Mouse (Mus musculus) ZHBTc4 (cell line): ENCODE measurements at regions not wholly inside any gene's neighbourhood (a gene's known extent, or its start where the extent isn't known, plus 50 kb on each side); places are given as distances from the start of the nearest gene placed in this dataset.
A peak's percentile ranks its signal among the peaks of the same experiment; 100 is the strongest.

ENCODE experiments used
- DNase-seq: peaks from one replicate; pipeline ENCODE4 v3.0.0-alpha.2; 2011; ENCODE audit warnings: low read depth, low spot score

DNA sequence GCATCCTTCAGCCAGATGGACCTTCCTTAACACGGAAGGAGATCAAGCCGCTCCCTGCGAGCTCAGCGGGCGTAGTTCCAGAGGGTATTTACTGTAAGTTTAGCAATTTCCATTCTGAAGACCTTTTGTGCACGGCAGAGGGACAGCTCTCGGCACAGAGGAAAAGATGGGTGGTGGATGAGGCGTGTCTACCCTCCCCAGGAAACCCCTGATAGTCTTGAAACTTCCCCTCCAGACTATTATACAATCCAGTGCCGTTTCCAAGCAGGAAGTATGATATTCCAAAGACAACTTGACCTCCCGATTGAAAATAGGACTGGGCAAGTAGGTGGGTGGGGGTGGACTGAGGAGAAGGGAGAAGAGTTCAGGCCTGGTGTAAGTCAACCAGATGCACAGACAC, 340.4 kb upstream of the Adgrl2 start:
- peak; percentile 11 for DNase-seq

DNA sequence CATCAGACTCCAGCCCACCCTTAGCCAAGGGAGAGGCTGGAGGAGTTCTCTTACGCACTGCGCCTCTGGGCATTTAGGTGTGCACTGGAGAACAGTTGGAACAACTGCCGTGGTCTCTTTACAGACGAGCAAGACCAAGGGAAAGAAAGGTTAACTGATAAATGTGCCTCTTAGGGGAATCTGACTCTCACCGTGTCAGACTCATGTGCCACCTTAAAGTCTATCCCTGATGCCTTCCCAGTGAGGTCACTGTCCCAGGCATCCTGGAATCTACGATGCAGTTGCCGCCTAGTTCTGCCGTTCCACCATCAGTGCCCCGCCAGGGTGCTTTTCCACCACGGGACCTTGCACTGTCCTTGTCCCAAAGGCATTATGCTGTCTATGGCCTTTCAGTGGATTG, 339.7 kb upstream of the Adgrl2 start:
- DNase-seq: peak; percentile 30

DNA sequence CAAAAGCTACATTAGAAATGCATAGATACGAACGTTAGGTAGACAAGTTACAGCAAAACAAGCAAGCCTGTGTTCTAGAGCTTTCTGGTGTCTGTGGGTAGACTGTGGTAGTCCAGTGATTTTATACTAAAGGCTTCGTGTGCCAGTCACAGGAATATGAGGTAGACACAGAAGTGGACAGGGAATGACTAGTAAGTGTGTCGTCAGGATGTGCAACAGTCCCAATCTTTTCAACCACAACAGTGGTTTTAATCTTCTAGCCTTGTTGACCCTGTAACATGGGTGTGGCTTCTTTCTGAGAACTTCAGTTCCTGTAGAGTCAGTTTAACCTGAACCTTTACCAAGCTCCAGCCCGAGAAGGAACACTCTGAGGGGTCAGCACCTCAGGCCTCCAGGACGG, 339.3 kb upstream of the Adgrl2 start:
- no peak for DNase-seq

DNA sequence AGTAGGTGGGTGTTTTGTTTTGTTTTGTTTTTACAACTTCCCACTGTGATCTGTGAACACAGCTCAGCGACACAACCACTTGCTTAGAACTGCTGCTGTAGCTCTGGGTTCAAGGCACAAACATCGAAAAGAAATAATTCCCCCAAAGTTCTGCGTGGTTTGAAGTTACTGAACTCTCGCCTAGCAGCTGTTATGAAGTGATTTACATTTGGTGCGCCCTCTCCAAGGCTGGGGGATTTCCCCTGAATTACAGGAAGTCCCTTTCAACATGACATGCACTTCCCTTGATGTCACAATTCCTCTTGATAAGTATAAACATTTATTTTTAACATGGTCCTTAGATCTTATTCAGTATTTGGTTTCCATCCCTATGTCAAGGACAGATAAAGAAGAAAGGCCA, 336.3 kb upstream of the Adgrl2 start:
- DNase-seq: no peak

DNA sequence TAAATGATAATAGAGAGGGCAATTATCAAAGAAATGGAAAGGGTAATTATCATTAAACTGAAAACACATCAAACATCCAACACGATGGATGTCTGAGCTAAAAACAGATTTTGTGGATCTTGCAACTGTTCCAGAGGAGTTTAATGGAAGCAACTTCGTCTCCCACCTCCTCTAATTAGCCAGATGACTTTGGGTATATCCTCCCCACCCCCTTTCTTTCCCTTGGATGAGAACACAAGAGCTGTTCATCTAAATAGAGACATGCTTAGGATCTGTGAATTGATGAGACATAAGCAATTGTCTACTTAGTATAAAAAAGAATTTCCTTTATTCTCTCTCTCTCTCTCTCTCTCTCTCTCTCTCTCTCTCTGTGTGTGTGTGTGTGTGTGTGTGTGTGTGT, 333.7 kb upstream of the Adgrl2 start:
- DNase-seq: no peak

DNA sequence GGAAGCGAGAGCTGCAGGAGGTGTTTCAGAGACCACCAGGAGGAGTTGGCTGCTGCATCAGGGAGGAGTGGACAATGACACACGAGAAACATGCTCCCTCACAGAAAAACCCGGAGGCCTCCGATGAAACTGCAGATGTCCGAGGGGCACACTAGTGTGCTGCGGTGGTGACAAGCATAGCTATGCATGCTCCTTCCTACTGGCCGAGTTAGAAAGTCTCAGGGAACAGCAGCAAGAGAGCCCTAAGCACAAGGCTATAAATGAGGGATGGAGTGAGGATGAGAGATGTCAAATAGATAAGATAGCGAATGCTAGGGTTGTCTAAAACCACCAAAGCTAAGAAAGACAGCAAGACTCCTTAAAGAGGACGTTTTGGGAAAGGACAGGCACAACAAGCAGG, 328.4 kb upstream of the Adgrl2 start:
- no peak for DNase-seq

DNA sequence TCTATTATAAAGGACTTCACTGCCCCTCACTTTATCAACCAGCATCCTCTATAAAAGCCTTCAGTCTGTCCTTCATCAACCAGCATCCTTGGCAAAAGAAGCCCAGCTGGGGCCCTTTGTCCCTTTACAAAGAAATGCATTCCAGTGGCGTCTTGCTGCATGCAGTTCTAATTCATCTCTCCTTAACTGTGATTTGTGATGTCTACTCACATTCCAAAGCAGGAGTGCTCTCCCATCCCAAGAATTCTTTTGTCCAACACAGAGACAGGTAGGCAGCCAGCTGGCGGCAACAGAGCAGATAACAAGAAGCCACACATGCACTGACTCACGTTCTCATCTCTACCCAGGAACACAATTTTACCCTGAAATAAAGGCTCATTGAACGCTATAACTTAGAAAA, 323.9 kb upstream of the Adgrl2 start:
- peak; percentile 87 for DNase-seq

DNA sequence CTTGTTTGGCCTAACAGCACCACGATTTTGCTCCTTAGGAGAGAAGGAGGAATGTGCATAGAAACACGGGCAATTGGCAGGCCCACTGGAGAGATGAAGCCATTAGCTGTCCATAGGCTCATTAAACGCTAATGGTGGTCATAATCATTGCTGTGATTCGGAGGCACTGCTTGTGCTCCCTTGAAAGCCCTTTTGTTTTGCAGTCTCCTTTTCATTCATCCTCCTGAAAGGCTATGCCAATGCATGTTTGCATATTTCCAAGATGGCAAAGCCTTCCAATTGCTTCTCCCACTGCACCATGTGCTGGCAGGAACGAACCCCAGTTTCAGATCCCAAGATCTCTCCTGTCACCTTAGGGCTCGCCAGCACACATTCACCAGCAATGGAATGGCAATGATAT, 322.9 kb upstream of the Adgrl2 start:
- DNase-seq: no peak

DNA sequence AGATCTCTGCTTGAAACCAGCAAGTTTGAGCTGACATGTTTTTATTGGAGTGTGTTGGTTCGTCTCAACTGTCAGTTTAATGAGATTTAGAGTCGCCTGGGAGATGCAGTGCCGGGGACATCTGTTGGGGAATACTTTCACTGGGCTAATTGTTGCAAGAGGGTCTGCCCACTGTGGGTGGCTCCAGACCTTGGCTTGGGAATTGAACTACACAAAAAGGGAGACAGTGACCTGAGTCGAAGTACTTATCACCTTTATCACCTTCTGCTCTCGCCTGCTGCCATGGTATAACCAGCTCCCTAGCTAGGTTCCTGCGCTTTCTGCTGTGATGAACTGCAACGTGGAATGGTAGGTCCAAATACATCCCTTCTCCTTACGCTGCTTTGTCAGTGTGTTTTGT, 321.2 kb upstream of the Adgrl2 start:
- DNase-seq: no peak

DNA sequence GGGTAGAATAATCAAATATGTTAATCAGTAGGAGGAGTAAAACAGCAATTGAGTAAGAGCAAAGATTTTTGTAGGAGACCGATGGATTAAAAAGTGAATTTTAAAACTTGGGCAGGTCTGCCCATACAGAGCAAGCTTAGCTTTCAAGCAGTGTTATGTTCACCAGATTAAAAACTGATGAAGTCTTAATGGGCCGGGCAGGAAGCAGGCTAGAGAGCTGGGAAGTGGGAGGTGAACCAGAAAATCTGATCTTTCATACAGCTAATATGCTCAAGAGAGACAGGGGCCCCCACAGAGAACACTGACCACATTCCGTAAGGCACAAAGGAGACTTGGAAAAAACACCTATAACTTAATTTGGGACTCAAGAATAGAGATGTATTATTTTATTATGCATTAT, 316.4 kb upstream of the Adgrl2 start:
- DNase-seq: no peak

DNA sequence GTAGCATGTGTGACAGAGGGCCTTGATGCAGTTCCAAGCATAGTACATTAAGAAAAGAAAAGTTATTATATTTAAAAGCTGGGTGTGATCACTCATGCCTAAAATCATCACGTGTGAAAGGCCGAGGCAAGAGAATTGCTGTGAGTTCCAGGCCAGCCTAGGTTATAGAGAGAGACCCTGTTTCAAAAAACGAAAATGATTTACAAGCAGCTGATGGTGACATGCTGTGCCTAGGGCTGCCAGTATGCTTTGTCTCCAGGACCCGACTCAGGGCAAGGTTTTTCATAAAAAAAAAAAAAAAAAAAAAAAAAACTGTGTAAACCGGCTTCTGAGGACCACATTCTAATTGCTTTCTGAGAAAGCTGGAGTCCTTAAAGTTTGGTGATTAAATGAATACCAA, 315.9 kb upstream of the Adgrl2 start:
- DNase-seq: no peak

DNA sequence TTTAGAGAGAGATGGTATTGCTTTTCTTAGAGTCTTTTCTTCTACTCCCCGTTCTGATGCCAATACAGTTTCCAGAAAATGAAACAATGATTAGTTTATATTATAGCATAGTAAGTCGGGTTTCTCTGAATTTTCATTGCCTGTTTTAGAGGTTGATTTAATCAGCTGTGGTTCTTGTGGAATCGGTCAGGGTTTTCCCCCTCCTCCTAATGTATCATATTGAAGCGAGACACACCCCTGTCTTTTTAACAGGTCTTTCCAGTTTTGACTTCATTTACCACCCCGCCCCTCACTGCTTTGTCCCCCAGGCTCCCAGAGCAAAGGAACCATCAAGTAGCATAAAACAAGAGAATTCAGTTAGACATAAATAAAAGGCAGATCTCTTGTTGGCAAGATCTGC, 315.1 kb upstream of the Adgrl2 start:
- DNase-seq: no peak

DNA sequence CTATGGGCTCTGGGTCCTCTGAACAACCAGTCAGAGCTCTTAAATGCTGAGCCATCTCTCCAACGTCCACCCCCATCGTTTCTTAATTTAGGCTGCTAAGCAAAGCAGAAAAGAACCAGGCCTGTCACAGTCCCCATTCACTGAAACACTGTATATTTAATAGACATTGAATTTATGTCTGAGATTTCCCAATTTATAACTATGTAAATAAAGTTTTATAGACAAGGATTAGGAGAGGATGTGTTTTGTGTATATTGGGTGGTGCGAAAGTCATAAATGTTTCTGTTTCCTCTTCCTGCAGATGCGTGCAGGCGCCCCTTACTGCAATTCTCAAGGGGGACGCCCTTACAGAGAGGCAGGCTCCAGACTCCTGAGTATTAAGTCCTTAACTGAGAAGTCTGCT, 314.7 kb upstream of the Adgrl2 start:
- DNase-seq: no peak

DNA sequence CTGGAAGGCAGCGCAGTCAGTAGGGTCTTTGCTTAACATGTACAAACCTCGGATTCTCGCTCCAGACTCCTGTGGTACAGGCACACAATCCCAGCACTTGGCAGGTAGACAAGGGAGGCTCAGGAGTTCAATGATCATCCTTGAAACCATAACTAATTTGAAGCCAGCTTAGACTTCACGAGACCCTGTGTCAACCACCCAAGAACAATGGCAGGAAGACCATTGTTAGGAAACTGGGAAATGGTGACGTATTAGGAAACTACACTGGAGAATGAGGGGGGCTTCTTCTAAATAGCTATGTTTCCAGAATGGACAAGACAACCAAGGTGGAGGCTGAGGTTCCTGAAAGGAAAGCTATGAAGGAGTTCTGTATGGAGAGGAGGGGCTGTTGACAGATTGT, 313.1 kb upstream of the Adgrl2 start:
- DNase-seq: no peak

DNA sequence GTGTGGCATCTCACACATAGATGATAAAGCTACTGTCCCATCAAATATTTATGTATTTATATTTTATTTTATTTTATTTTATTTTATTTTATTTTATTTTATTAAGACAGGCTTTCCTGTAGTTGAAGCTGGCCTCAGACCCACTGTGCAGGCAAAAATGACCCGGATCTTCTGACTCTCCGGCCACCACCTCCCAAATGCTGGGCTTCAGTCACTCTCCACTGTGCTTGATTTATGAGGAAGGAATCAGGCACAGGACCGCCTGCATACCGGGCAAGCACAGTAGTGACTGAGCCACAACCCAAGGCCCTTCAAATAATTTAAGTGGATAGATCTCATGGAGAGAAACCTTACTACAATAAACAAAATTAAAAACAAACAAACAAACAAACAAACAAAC, 309.6 kb upstream of the Adgrl2 start:
- no peak for DNase-seq

DNA sequence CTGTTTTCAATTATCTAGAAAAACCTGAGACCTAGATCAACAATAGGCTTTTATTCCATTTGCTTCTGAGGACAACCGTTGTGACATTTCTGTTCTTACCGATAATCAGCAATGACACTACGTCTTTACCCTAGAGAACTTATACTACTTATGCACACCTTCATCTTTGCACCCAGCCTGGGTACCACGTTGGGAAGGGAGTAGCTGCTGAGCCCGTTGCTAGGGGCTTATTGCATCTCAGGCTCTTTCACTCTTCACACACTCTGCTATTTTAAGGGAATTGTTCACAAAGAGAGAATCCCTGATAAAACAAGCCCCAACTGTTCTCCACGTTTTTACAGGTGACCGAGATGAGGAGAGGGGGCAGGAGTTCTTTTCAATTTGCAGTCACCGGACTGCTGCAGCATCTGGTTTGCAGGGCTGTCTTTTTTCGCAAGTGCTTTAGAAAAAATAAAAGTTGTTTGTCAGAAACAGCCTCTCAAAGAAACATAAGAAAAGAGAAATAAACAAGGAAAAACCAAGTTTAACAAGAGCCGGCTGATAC, 306.1 kb upstream of the Adgrl2 start:
- no peak for DNase-seq

DNA sequence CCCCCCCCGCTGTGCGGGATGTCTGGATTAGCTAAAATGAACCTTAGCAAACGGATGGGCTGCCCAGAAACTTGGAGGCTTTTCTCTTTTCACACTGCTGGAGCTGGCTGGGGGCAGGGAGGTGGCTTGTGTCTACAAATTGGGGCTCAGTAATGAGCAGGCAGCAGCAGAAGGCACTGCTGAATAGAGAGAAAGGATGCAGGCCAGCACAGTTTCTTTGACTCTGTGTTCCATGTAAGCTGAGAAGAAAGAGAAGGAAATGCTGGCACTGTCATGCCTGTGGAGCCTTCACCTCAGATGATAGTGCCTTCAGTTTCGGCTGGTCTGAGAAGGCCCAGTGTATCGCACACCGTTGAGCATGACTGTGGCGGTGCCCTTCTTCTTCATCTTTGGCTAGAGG, 305.6 kb upstream of the Adgrl2 start:
- DNase-seq: no peak

DNA sequence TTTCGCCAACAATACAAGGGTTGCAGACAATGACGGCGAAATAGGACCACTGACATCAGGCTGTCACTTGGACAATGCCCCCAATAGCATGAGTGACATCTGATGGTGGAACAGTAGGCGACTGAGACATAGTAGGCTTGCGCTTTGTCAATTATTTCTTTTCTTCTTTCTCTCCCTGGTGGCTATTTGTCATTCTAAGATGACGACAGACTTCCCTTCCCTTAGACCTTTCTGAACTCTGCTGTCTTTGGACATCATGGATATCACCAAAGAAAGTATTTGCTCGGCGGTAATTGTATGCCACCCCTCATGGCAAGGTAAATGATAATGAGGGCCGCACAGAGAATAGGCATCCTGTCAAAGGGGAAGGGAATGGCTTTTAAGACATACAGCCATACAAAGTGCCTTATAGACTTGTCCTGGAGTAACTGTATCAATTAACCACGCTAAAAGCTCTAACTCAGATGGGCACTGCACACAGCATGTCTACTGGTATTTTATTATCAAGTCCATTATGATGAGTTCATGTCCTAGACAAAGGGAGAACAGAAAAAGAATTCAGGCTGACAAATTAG, 305.0 kb upstream of the Adgrl2 start:
- no peak for DNase-seq

DNA sequence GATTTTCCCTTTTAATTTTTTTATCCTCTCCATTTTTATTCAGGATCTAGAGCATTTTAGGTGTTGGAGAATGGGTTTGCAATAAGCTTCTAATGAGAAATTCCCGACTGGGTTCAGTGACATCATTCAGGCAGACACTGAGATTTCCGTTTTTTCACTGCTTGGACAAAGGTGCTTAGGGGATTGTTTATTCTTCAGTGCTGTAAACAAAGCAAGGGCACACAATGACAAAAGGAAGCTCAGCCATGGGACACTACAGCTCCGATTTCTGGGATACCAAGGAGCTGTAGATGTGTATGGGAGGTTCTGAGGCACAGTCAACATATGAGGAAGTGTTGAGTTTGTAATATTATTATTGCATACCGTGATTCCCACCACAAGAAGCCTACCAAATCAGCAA, 304.1 kb upstream of the Adgrl2 start:
- no peak for DNase-seq

DNA sequence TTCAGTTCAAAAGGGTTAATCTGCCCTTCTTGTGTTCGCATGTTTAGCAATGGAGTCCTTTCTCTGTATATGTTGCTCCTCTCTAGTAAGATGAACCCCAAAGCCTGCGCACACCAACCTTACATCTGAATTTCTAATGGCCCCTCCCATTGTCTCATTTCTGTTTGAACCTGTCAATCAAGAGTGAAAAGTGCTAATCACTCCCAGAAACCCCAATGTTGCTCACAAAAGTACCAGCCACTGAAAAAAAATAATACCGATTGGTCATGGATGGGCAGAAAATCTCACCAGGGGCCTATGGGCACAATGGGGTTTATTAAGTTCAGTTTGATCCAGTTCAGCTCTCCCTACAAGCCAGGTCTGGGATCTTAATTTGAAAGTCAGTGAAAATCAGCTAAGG, 302.1 kb upstream of the Adgrl2 start:
- no peak for DNase-seq

DNA sequence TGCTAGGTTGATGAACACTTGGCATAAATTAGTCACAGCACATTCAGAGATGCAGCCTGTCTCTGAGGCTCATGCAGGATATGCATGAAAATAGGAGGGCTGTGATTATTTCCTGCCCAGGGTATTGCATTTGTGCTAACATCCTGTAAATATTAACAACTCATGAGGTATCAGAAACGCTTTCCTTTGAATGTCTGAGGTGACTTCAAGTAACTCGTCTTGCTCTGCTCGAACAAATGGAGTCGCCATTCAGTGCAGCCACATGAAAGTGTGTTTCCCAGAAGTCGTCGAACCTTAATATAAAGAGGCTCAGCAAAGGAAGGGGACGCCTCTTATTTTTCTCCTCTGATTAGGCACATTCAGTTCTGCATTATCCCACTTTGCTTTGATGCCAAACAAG, 301.1 kb upstream of the Adgrl2 start:
- no peak for DNase-seq

DNA sequence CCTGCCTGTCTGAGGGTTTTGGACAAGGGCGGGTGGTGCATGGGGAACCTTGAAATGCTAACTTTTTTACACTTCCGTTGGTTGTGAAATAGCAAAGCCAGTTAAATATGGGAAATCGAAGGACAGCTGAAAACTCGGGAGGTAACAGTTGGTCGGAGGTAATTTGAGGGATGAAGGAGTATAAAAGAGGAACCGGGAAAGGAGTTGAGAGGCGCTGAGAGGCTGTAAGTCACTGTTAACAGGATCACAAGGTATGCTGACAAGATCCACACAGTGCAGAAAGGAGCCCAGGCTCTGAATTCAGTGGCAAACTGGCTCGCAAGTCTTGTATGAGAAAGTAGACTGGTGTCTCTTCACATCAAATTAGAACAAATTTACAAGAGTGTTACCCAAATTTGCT, 299.9 kb upstream of the Adgrl2 start:
- no peak for DNase-seq

DNA sequence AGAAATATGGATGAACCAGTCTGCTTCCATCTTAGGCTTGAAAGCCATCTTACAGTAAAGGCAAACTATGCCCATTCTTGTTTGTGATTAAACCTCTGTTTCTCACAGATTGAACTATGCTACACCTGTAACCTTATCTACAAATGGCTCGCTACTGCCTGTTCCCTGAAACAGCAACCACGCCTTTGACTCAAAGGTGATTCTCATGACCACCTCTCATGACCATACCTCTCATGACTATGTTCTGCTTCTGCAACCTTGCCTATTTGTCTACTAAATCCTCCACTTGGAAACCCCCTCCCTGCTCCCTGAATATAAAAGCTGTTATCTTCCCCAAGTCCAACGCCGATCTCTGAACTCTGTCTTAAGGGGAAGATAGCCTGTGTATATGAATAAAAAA, 296.7 kb upstream of the Adgrl2 start:
- DNase-seq: no peak

DNA sequence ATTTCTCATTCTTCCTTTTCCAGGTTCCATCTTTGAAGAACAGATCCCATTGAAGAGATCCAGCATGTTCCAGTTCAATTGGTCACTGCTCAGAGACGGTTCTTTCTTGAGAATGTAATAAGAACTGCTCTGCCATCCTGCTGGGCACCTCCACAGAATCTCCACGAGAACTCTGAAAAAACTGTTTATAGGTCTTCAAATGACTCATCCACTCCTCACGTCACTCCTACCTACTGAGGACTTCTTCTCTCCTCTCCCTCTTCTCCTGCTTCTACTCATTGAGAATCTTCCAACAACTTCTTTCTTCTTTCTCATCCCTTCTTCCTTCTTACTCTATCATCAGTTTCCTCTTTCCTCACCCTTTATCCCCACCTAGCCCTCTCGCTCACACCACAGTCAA, 294.6 kb upstream of the Adgrl2 start:
- DNase-seq: no peak
